Mouse (Mus musculus): ENCODE data around the gene Ctsd.

GRCm38 (mm10) chr7:142357566-142357965 is 30.3 kb downstream of the Ctsd start:
- TF ChIP-seq CTCF (IDR thresholded peaks at IDR 0.05; ENCODE audit: insufficient read depth, low read length) = no peak
- no peak for TF ChIP-seq POLR2A (IDR thresholded peaks at IDR 0.05; ENCODE audit: borderline replicate concordance, extremely low read depth, low read depth, low read length)
